Mouse (Mus musculus) heart, embryonic 13.5 days (tissue): ENCODE results near the gene Igfn1. TPM values are rescaled to one million over a fixed set of nuclear protein-coding genes. Genes with fewer than 3 reads are reported as not detected.

Experiments used
- ATAC-seq: fragments of 200-750 bp; cut with Nextera tagmentation; 2 replicates; pipeline ENCODE4 v1.8.0; 2017; ENCODE audit warnings: moderate TSS enrichment; ENCODE audit not compliant: insufficient number of reproducible peaks, low FRiP score, low TSS enrichment; ENCODE audit errors: extremely low read depth
- H3K27ac ChIP-seq: fragments of 300-500 bp; sonication (generic); replicated peaks from 2 replicates; pipeline ENCODE4 v1.5.1; 2015; ENCODE audit warnings: moderate library complexity, mild to moderate bottlenecking, inconsistent platforms
- H3K27me3 ChIP-seq: fragments of 300-500 bp; sonication (generic); replicated peaks from 2 replicates; pipeline ENCODE4 v1.6.1; 2015; ENCODE audit warnings: mild to moderate bottlenecking, inconsistent platforms
- H3K36me3 ChIP-seq: fragments of 300-500 bp; sonication (generic); 2 replicates; pipeline ENCODE4 v1.6.1; 2015; ENCODE audit warnings: mild to moderate bottlenecking, inconsistent platforms
- H3K4me1 ChIP-seq: fragments of 300-500 bp; sonication (generic); 2 replicates; pipeline ENCODE4 v1.6.1; 2015; ENCODE audit warnings: inconsistent platforms
- H3K4me2 ChIP-seq: fragments of 300-500 bp; sonication (generic); 2 replicates; pipeline ENCODE4 v1.6.1; 2015; ENCODE audit warnings: inconsistent platforms, mild to moderate bottlenecking, moderate library complexity
- H3K4me3 ChIP-seq: fragments of 300-500 bp; sonication (generic); 2 replicates; pipeline ENCODE4 v1.5.1; 2015; ENCODE audit warnings: moderate library complexity, mild to moderate bottlenecking, inconsistent platforms
- H3K9ac ChIP-seq: fragments of 300-500 bp; sonication (generic); 2 replicates; pipeline ENCODE4 v1.6.1; 2015; ENCODE audit warnings: inconsistent platforms, mild to moderate bottlenecking, moderate library complexity
- H3K9me3 ChIP-seq: fragments of 300-500 bp; sonication (generic); 2 replicates; pipeline ENCODE4 v1.6.1; 2016; ENCODE audit warnings: inconsistent platforms
- WGBS: fragments of 180-500 bp; shearing (Covaris S2); methylation state at CpG from one replicate; pipeline ENCODE4 v1.1.7; 2015; ENCODE audit warnings: mixed read lengths; 5-methylcytosine and 5-hydroxymethylcytosine counted together
- polyA plus RNA-seq: library from polyadenylated mRNA; unstranded; fragments of >200 nt; fragmentation: Nextera tagmentation; extraction: Ambion mirVana; gene quantifications from 2 replicates; pipeline ENCODE4 v1.2.1, GENCODE M21; 2015

Igfn1 gene
- polyA plus RNA-seq, 1 experiment from 2014 or later, result not detected

GRCm38 (mm10) chr1:136038746-136039538, 32.8 kb upstream of the Igfn1 start:
- ATAC-seq, result no peak
- H3K27ac ChIP-seq, result no peak overlapping the region
- 66% methylated on average over 5 of the region's 5 CpGs for WGBS
- H3K27me3 ChIP-seq, result peaks cover 40% of the 10 kb centered on the region
- peaks cover 21% of the 10 kb centered on the region for H3K36me3 ChIP-seq
- no peak overlapping the region for H3K4me2 ChIP-seq
- H3K9me3 ChIP-seq, result no peaks in the 10 kb centered on the region
- no peak overlapping the region for H3K9ac ChIP-seq
- peaks cover 16% of the 10 kb centered on the region for H3K4me1 ChIP-seq
- no peak overlapping the region for H3K4me3 ChIP-seq

GRCm38 (mm10) chr1:136032961-136033360, 26.8 kb upstream of the Igfn1 start:
- WGBS, result 37% methylated on average over 7 of the region's 7 CpGs
- Histone ChIP-seq H3K9me3 (no peaks in the 10 kb centered on the region), H3K4me1 (peaks cover 21% of the 10 kb centered on the region), H3K9ac (no peak overlapping the region), H3K4me2 (no peak overlapping the region), H3K27ac (no peak overlapping the region), H3K36me3 (peaks cover 79% of the 10 kb centered on the region), H3K27me3 (no peaks in the 10 kb centered on the region), H3K4me3 (no peak overlapping the region)
- no peak for ATAC-seq

- H3K4me1 ChIP-seq, result peaks cover 21% of the 10 kb centered on the region
- 73% methylated on average over 6 of the region's 8 CpGs for WGBS
- no peaks in the 10 kb centered on the region for H3K27me3 ChIP-seq
- ATAC-seq, result no peak
- H3K36me3 ChIP-seq, result peaks cover 92% of the 10 kb centered on the region
- H3K9ac ChIP-seq, result no peak overlapping the region
- H3K9me3 ChIP-seq, result no peaks in the 10 kb centered on the region
- no peak overlapping the region for H3K4me2 ChIP-seq
- no peak overlapping the region for H3K27ac ChIP-seq
- no peak overlapping the region for H3K4me3 ChIP-seq
Measured at GRCm38 (mm10) chr1:136031697-136032096, 25.6 kb upstream of the Igfn1 start.

- no peak for ATAC-seq
- Histone ChIP-seq H3K9ac (no peak overlapping the region), H3K4me3 (no peak overlapping the region), H3K9me3 (no peaks in the 10 kb centered on the region), H3K4me2 (no peak overlapping the region), H3K4me1 (peaks cover 21% of the 10 kb centered on the region), H3K36me3 (peaks cover 98% of the 10 kb centered on the region), H3K27ac (0 out of 2 replicates have a peak overlapping the region, but pooled peaks have one; percentile 12), H3K27me3 (no peaks in the 10 kb centered on the region)
- 61% methylated on average over 7 of the region's 7 CpGs for WGBS
Measured at GRCm38 (mm10) chr1:136030201-136030600, 24.1 kb upstream of the Igfn1 start.

- Histone ChIP-seq H3K9me3 (no peaks in the 10 kb centered on the region), H3K9ac (peak overlapping the region; percentile 93), H3K36me3 (peaks cover 40% of the 10 kb centered on the region), H3K27ac (peak overlapping the region; percentile 75), H3K4me1 (peaks cover 38% of the 10 kb centered on the region), H3K4me3 (peak overlapping the region; percentile 84), H3K27me3 (no peaks in the 10 kb centered on the region), H3K4me2 (peak overlapping the region; percentile 95)
- ATAC-seq, result peak; percentile 75; the same call in 1 of the 2 replicates
- 3% methylated on average over 24 of the region's 24 CpGs for WGBS
Measured at GRCm38 (mm10) chr1:136018390-136019189, 12.4 kb upstream of the Igfn1 start.

GRCm38 (mm10) chr1:136017907-136018313, 11.8 kb upstream of the Igfn1 start:
- Histone ChIP-seq H3K9me3 (no peaks in the 10 kb centered on the region), H3K36me3 (peaks cover 33% of the 10 kb centered on the region), H3K27ac (peak overlapping the region; percentile 75), H3K4me3 (peak overlapping the region; percentile 84), H3K4me1 (peaks cover 42% of the 10 kb centered on the region), H3K27me3 (no peaks in the 10 kb centered on the region), H3K4me2 (peak overlapping the region; percentile 95), H3K9ac (peak overlapping the region; percentile 93)
- under 1% methylated on average over 22 of the region's 22 CpGs for WGBS
- peak; percentile 90 for ATAC-seq

GRCm38 (mm10) chr1:136017307-136017706, 11.2 kb upstream of the Igfn1 start:
- 78% methylated on average over 2 of the region's 2 CpGs for WGBS
- no peak for ATAC-seq
- no peaks in the 10 kb centered on the region for H3K9me3 ChIP-seq
- H3K4me1 ChIP-seq, result peaks cover 43% of the 10 kb centered on the region
- H3K27ac ChIP-seq, result 0 out of 2 replicates have a peak overlapping the region, but pooled peaks have one; percentile 17
- H3K4me3 ChIP-seq, result peak overlapping the region; percentile 84
- H3K36me3 ChIP-seq, result peaks cover 27% of the 10 kb centered on the region
- peak overlapping the region; percentile 93 for H3K9ac ChIP-seq
- H3K27me3 ChIP-seq, result no peaks in the 10 kb centered on the region
- H3K4me2 ChIP-seq, result peak overlapping the region; percentile 95

GRCm38 (mm10) chr1:136014796-136015502, 8.8 kb upstream of the Igfn1 start:
- Histone ChIP-seq H3K36me3 (peaks cover 6% of the 10 kb centered on the region), H3K27ac (no peak overlapping the region), H3K27me3 (no peaks in the 10 kb centered on the region), H3K9me3 (no peaks in the 10 kb centered on the region), H3K4me2 (no peak overlapping the region), H3K4me3 (no peak overlapping the region), H3K4me1 (peaks cover 49% of the 10 kb centered on the region), H3K9ac (no peak overlapping the region)
- no peak for ATAC-seq
- WGBS, result 37% methylated on average over 2 of the region's 2 CpGs

GRCm38 (mm10) chr1:136013513-136013912, 7.4 kb upstream of the Igfn1 start:
- Histone ChIP-seq H3K4me1 (peaks cover 39% of the 10 kb centered on the region), H3K9me3 (no peaks in the 10 kb centered on the region), H3K27me3 (no peaks in the 10 kb centered on the region), H3K4me2 (no peak overlapping the region), H3K4me3 (no peak overlapping the region), H3K27ac (no peak overlapping the region), H3K9ac (no peak overlapping the region), H3K36me3 (no peaks in the 10 kb centered on the region)
- no peak for ATAC-seq
- WGBS, result 51% methylated on average over 4 of the region's 4 CpGs

GRCm38 (mm10) chr1:136010247-136010646, 4.1 kb upstream of the Igfn1 start:
- H3K9ac ChIP-seq, result no peak overlapping the region
- no peak overlapping the region for H3K27ac ChIP-seq
- H3K4me3 ChIP-seq, result no peak overlapping the region
- WGBS, result 93% methylated on average over 4 of the region's 4 CpGs
- no peak for ATAC-seq
- no peak overlapping the region for H3K4me2 ChIP-seq
- no peaks in the 10 kb centered on the region for H3K36me3 ChIP-seq
- H3K4me1 ChIP-seq, result peaks cover 44% of the 10 kb centered on the region
- no peaks in the 10 kb centered on the region for H3K9me3 ChIP-seq
- H3K27me3 ChIP-seq, result peaks cover 10% of the 10 kb centered on the region; the same call in 1 of the 2 replicates

- Histone ChIP-seq H3K4me2 (peak overlapping the region; percentile 95), H3K27ac (no peak overlapping the region), H3K4me1 (peaks cover 23% of the 10 kb centered on the region), H3K27me3 (peaks cover 10% of the 10 kb centered on the region; the same call in 1 of the 2 replicates), H3K4me3 (peak overlapping the region; percentile 63), H3K9me3 (no peaks in the 10 kb centered on the region), H3K36me3 (no peaks in the 10 kb centered on the region), H3K9ac (peak overlapping the region; percentile 81; the same call in 1 of the 2 replicates)
- 14% methylated on average over 8 of the region's 8 CpGs for WGBS
- no peak for ATAC-seq
Measured at GRCm38 (mm10) chr1:136008159-136008533, 2.0 kb upstream of the Igfn1 start.
